Mouse (Mus musculus) embryonic facial prominence, embryonic 15.5 days (tissue): ENCODE results near the gene Med4. TPM values are rescaled to one million over a fixed set of nuclear protein-coding genes. Genes with fewer than 3 reads are reported as not detected.

Source experiments
- ATAC-seq: fragments of 200-750 bp; cut with Nextera tagmentation; 2 replicates; pipeline ENCODE4 v1.8.0; 2017; ENCODE audit warnings: low read depth, moderate TSS enrichment; ENCODE audit not compliant: insufficient number of reproducible peaks, low FRiP score, low TSS enrichment
- H3K27ac ChIP-seq: fragments of 300-500 bp; sonication (generic); replicated peaks from 2 replicates; pipeline ENCODE4 v1.5.1; 2015; ENCODE audit warnings: mild to moderate bottlenecking, inconsistent platforms
- H3K27me3 ChIP-seq: fragments of 300-500 bp; sonication (generic); 2 replicates; pipeline ENCODE4 v1.6.1; 2015; ENCODE audit warnings: inconsistent platforms
- H3K36me3 ChIP-seq: fragments of 300-500 bp; sonication (generic); 2 replicates; pipeline ENCODE4 v1.6.1; 2015; ENCODE audit warnings: mild to moderate bottlenecking, inconsistent platforms
- H3K4me1 ChIP-seq: fragments of 300-500 bp; sonication (generic); 2 replicates; pipeline ENCODE4 v1.6.1; 2015; ENCODE audit warnings: inconsistent platforms
- H3K4me2 ChIP-seq: fragments of 300-500 bp; sonication (generic); replicated peaks from 2 replicates; pipeline ENCODE4 v1.6.1; 2015; ENCODE audit warnings: mild to moderate bottlenecking, inconsistent platforms
- H3K4me3 ChIP-seq: fragments of 300-500 bp; sonication (generic); replicated peaks from 2 replicates; pipeline ENCODE4 v1.5.1; 2015; ENCODE audit warnings: mild to moderate bottlenecking, inconsistent platforms
- H3K9ac ChIP-seq: fragments of 300-500 bp; sonication (generic); 2 replicates; pipeline ENCODE4 v1.6.1; 2015; ENCODE audit warnings: inconsistent platforms
- H3K9me3 ChIP-seq: fragments of 300-500 bp; sonication (generic); replicated peaks from 2 replicates; pipeline ENCODE4 v1.6.1; 2016; ENCODE audit warnings: inconsistent platforms
- WGBS: fragments of 180-500 bp; shearing (Covaris S2); methylation state at CpG from one replicate; pipeline ENCODE4 v1.1.7; 2015; 5-methylcytosine and 5-hydroxymethylcytosine counted together
- polyA plus RNA-seq: library from polyadenylated mRNA; unstranded; fragments of >200 nt; fragmentation: Nextera tagmentation; extraction: Ambion mirVana; gene quantifications from 2 replicates; pipeline ENCODE4 v1.2.1, GENCODE M21; 2015

Med4 gene
- 82.8 and 86.7 TPM in 2 replicates for polyA plus RNA-seq

DNA sequence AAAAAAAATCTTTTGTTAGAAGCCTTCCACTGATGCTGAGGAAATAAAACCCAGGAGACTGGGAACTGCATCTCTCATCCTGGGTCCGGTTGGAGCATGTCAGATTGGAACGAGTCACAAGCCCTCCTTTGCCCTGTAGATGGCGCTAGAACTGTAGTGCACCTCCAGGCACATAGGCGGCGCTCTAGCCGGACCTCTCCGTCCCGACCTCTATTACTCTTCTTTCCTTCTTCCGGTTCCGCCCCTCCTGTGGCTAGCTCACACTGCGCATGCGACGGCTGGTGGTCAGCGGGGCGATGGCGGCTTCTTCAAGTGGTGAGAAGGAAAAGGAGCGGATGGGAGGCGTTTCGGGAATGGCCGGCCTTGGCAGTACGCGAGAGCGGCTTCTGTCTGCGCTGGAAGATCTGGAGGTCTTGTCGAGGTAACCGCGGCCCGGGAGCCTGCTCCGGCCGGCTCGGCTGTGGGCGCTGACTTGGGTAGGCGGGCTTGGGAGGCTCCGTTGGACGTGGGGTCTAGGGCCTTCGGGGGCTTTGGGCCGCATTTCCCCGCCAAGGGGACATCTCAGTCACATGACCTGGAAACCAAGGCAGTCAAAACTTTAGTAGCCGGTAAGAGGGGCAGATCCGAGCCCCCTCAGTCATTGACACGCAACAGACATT lies at the start of gene Med4:
TSS of gene Med4 (plus strand) at position 261 of the 659 bp plus-strand sequence.
- Histone ChIP-seq H3K27ac (no peak within 1 kb of the TSS), H3K4me2 (peak within 1 kb of the TSS; percentile 74), H3K9ac (peak within 1 kb of the TSS; percentile 84), H3K9me3 (no peaks in the 10 kb centered on the region), H3K27me3 (no peaks in the 10 kb centered on the region), H3K4me1 (peaks cover 18% of the 10 kb centered on the region), H3K36me3 (peaks cover 15% of the 10 kb centered on the region; the same call in 1 of the 2 replicates), H3K4me3 (peak within 1 kb of the TSS; percentile 70)
- peak; percentile 91 for ATAC-seq
- WGBS: under 1% methylated on average over 41 of the region's 41 CpGs

DNA sequence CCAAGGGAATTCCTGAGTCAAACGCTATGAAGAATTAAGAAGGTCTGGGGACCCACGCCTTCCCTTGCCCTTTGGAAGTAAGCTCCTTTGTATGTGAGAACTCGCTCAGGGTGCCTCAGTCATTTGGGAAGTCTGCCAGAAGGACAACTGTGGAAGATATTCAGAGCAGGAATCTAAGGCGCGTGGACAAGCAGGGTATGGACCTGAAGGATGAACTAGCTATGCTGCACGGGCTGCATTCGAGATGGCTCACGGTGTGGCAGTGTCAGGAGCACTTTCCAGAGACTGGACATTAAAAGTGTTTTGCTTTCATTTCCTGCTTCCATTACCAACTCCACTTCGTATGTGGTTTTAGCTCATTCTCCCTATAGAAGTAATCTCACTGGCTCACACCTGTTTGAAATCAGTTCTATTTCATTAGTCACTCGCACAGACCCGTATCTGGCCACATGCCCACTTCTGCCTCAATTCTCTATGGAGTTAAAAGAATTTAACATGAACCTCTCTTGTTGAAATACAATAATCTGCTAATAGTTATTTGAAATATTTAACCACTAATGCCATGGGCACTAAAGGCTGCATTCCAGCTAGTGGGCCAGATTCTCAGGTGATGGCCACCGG lies 49.2 kb upstream of the Med4 start:
- H3K27me3 ChIP-seq: no peaks in the 10 kb centered on the region
- no peaks in the 10 kb centered on the region for H3K36me3 ChIP-seq
- H3K9me3 ChIP-seq: no peaks in the 10 kb centered on the region
- H3K4me1 ChIP-seq: no peaks in the 10 kb centered on the region
- H3K4me3 ChIP-seq: no peak overlapping the region
- 46% methylated on average over 12 of the region's 12 CpGs for WGBS
- H3K27ac ChIP-seq: no peak overlapping the region
- H3K9ac ChIP-seq: no peak overlapping the region
- no peak overlapping the region for H3K4me2 ChIP-seq
- no peak for ATAC-seq

DNA sequence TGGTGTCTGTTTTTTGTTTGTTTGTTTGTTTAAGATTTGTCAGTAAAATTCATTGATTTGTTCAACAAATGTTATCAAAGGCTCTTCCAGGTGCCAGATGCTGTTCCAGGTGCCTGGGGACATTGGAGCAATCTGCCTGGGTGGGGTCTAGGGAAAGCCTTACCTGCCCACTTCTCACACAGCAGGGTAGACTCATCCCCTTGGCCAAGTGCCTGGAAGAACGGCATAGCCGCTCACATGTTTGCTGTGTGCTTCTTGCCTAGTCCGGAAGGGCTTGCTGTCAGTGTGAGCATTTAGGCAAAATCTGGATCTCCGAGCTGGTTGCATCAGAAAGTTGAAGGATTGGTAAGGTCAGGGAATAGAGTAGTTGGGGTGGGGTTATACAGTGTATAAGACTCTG lies 47.6 kb upstream of the Med4 start:
- no peak overlapping the region for H3K27ac ChIP-seq
- no peak overlapping the region for H3K4me3 ChIP-seq
- no peak overlapping the region for H3K9ac ChIP-seq
- no peak overlapping the region for H3K4me2 ChIP-seq
- no peaks in the 10 kb centered on the region for H3K4me1 ChIP-seq
- H3K27me3 ChIP-seq: no peaks in the 10 kb centered on the region
- 72% methylated on average over 4 of the region's 4 CpGs for WGBS
- no peak; the same call in 1 of the 2 replicates for ATAC-seq
- H3K36me3 ChIP-seq: no peaks in the 10 kb centered on the region
- no peaks in the 10 kb centered on the region for H3K9me3 ChIP-seq

DNA sequence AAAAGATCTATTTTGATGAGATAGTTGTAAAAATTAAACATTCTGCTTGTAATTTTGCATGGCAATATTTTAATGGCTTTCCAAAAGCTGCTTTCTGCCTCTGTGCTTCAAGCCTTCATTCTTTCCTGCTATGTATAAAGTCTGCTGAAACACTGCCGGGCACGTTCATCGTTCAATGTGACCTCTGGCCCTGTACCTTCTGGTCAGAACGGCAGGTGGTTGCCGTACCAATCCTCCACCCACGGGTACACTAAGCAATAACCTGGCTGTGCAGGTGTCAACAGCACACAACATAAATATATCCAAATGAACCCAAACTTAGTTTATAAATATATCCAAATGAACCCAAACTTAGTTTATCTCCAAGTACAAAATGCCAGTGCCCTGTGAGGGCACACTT lies 42.1 kb upstream of the Med4 start:
- H3K4me2 ChIP-seq: no peak overlapping the region
- H3K27me3 ChIP-seq: no peaks in the 10 kb centered on the region
- H3K36me3 ChIP-seq: no peaks in the 10 kb centered on the region
- H3K27ac ChIP-seq: no peak overlapping the region
- no peak overlapping the region for H3K4me3 ChIP-seq
- H3K9ac ChIP-seq: no peak overlapping the region
- no peak for ATAC-seq
- no peaks in the 10 kb centered on the region for H3K9me3 ChIP-seq
- no peaks in the 10 kb centered on the region for H3K4me1 ChIP-seq
- 85% methylated on average over 6 of the region's 6 CpGs for WGBS

DNA sequence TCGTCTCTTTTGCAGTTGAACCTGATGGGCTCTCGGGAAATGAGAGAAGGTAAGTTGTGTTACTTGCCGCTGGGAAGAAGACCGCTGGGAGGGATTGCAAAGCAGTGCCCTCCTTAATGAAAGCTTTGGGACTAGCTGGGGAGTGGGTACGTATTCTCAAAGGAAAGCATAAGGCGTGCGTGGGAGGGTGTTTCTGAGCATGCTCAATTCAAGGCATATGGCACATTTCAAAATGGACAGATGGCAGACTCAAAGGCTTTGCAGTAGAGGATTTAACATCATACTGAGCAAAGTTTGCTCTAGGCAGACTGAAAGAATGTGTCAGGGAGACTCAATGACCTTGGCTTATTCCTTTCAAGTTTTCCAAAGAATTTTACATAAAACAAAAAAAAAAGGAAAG lies 40.3 kb upstream of the Med4 start:
- Histone ChIP-seq H3K4me2 (no peak overlapping the region), H3K4me1 (peaks cover 10% of the 10 kb centered on the region), H3K9me3 (no peaks in the 10 kb centered on the region), H3K4me3 (no peak overlapping the region), H3K27me3 (no peaks in the 10 kb centered on the region), H3K27ac (no peak overlapping the region), H3K36me3 (no peaks in the 10 kb centered on the region), H3K9ac (no peak overlapping the region)
- ATAC-seq: no peak
- WGBS: 75% methylated on average over 7 of the region's 7 CpGs

DNA sequence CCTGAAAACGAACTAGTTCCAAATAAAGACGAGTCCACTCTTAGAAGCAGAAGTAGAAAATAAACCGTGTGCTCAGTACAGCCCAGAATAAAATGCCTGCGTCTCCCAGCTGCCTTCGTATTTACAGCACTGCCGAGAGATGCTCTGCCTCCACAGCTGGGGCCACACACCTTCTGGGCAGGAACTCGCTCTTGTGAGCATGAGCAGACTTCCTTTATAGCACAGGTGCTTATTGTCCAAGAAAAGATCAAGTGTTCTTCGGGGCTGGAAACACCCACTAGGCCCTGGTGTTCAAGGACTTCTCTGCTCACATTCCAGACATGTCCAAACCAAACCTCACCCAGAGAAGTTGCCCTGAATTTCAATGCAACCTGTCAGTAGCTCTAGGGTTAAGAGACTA lies 39.2 kb upstream of the Med4 start:
- H3K27me3 ChIP-seq: no peaks in the 10 kb centered on the region
- WGBS: 66% methylated on average over 8 of the region's 8 CpGs
- no peak overlapping the region for H3K27ac ChIP-seq
- H3K9me3 ChIP-seq: no peaks in the 10 kb centered on the region
- no peak for ATAC-seq
- no peaks in the 10 kb centered on the region for H3K36me3 ChIP-seq
- no peak overlapping the region for H3K4me3 ChIP-seq
- H3K9ac ChIP-seq: no peak overlapping the region
- no peak overlapping the region for H3K4me2 ChIP-seq
- H3K4me1 ChIP-seq: peaks cover 20% of the 10 kb centered on the region

DNA sequence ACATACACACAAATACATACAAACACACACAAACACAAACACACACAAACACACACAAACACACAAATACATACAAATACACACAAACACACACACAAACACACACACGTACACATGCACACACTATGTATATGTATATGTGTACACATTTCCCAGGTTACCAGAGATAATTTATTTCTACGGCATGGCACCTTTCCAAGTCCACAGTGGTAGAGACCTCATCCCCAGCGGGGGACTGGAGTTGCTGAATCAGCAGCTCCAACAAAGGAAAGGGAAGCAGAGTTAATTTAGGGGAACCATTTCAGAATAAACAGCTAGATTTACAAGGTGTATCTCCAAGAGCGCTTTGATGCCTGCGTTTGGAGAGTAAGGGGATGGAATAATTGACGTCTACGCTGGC lies 37.6 kb upstream of the Med4 start:
- no peak overlapping the region for H3K4me3 ChIP-seq
- no peak for ATAC-seq
- H3K27ac ChIP-seq: no peak overlapping the region
- H3K36me3 ChIP-seq: no peaks in the 10 kb centered on the region
- H3K27me3 ChIP-seq: no peaks in the 10 kb centered on the region
- no peaks in the 10 kb centered on the region for H3K9me3 ChIP-seq
- H3K9ac ChIP-seq: no peak overlapping the region
- peaks cover 30% of the 10 kb centered on the region for H3K4me1 ChIP-seq
- 32% methylated on average over 7 of the region's 7 CpGs for WGBS
- no peak overlapping the region for H3K4me2 ChIP-seq

DNA sequence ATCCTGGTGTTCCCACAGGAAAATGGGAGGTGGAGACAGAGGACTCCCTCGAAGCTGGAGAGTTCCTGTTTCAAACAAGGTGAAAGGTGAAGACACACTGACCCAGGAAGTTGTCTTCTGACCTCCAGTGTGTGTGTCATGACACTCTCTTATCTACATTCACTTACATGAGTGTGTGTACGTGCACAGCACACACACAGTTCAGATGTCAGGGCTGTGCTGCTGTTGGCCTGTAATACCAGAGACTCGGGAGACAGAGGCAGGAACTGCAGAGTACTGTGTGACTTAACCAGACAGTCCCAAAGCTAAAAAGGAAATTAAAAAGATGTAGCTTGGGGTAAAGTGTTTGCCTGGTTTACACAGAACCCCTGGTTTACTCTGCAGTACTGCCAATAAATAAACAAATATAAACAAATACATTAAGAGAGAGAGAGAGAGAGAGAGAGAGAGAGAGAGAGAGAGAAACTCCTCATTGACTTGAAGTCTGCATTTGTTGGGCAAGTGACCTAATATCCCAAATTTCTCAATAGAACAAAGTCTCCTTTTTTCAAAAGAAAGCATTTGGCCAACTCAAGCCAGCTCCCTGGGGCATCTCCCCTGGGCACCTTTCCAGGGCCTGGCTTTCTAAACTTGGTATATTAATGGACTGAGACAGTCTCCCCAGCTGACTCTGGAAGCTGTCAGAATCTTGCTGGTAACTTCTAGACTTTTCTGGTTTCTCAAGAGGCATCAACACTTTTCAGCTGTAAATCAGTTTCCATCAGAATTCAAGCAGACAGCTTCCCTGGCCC lies 36.0 kb upstream of the Med4 start:
- Histone ChIP-seq H3K4me3 (no peak overlapping the region), H3K4me1 (peaks cover 30% of the 10 kb centered on the region), H3K27me3 (no peaks in the 10 kb centered on the region), H3K36me3 (no peaks in the 10 kb centered on the region), H3K4me2 (peak overlapping the region; percentile 26; the same call in 1 of the 2 replicates), H3K9me3 (no peaks in the 10 kb centered on the region), H3K27ac (peak overlapping the region; percentile 73), H3K9ac (no peak overlapping the region)
- no peak for ATAC-seq
- 39% methylated on average over 3 of the region's 3 CpGs for WGBS

DNA sequence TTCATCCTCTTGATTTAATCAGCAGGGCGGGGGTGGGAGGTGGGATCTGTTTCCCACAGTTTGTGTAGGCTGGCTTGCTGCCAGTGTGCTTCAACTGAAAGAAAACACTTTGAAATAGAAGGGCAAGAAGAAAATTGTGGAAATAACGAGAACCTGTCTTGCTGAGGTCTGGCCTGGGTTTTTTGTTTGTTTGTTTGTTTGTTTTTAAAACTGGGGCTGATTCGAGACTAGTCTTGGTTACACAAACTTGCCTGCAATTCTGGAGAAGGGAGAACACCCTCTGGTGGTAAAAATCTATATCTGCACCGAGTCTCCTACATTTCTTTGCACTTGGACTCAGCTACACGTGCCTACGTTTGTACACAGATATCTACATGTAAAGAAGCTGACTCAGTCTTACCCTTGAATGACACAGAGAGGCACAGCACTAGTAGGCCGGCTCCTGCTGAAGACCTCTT lies 35.2 kb upstream of the Med4 start:
- Histone ChIP-seq H3K4me2 (peak overlapping the region; percentile 26; the same call in 1 of the 2 replicates), H3K27me3 (no peaks in the 10 kb centered on the region), H3K4me1 (peaks cover 30% of the 10 kb centered on the region), H3K9me3 (no peaks in the 10 kb centered on the region), H3K36me3 (no peaks in the 10 kb centered on the region), H3K27ac (peak overlapping the region; percentile 73), H3K9ac (no peak overlapping the region), H3K4me3 (no peak overlapping the region)
- WGBS: 14% methylated on average over 7 of the region's 7 CpGs
- ATAC-seq: no peak

DNA sequence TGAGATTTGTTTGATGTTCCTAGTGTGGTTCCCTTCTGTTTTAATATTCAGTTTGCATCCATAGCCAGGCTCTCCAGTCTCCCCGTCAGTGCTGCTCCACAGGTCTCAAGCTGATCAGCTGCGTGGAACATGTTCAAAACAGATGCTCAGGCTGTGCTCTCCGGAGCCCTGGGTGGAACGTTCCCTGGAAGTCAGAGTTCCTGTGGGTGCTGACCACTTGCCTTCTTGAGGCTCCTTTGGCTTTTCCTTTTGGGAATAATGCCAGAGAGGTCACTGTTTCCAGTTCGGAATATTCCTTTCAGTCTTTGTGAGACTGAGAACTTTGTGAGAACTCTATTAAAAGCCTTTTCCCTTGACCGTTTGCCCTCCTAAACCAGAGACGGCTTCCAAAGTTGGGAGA lies 34.3 kb upstream of the Med4 start:
- WGBS: 61% methylated on average over 7 of the region's 7 CpGs
- no peak overlapping the region for H3K4me3 ChIP-seq
- H3K4me1 ChIP-seq: peaks cover 30% of the 10 kb centered on the region
- no peak overlapping the region for H3K4me2 ChIP-seq
- H3K9ac ChIP-seq: no peak overlapping the region
- no peak overlapping the region for H3K27ac ChIP-seq
- H3K27me3 ChIP-seq: no peaks in the 10 kb centered on the region
- H3K36me3 ChIP-seq: no peaks in the 10 kb centered on the region
- no peaks in the 10 kb centered on the region for H3K9me3 ChIP-seq
- ATAC-seq: no peak

DNA sequence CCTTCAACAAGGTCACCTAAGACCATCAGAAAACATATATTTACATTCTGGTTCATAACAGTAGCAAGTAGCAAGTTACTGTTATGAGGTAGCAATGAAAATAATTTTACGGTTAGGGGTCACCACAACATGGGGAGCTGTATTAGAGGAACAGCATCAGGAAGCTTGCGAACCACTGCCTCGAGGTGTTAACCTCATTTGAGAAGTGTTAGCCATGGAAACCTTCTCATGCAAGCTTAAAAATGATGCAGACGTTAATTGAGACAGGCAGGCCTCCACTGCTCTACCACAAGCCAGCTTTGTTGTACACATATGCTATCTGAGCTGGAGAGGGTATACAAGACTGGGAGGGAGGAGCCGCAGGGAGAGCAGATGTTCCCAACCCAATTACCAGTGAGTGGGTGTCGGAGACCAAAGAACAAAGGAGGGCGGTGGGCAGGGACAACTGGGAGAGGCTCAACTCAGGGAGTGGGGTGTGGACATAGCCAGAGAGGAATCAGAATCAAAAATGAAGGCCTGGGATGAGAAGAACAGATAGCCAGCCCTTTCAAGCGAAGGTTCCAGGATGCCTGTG lies 33.4 kb upstream of the Med4 start:
- no peaks in the 10 kb centered on the region for H3K27me3 ChIP-seq
- no peak overlapping the region for H3K9ac ChIP-seq
- no peaks in the 10 kb centered on the region for H3K36me3 ChIP-seq
- H3K4me1 ChIP-seq: peaks cover 30% of the 10 kb centered on the region
- H3K27ac ChIP-seq: no peak overlapping the region
- no peak overlapping the region for H3K4me3 ChIP-seq
- peak; percentile 58 for ATAC-seq
- no peak overlapping the region for H3K4me2 ChIP-seq
- no peaks in the 10 kb centered on the region for H3K9me3 ChIP-seq
- WGBS: 65% methylated on average over 8 of the region's 8 CpGs
